Mouse (Mus musculus) liver, embryonic 16.5 days (tissue): ENCODE results near the gene Dnm3. TPM values are rescaled to one million over a fixed set of nuclear protein-coding genes. Genes with fewer than 3 reads are reported as not detected.

Source experiments
- ATAC-seq: fragments of 200-750 bp; cut with Nextera tagmentation; 2 replicates; pipeline ENCODE4 v1.8.0; 2017; ENCODE audit warnings: low read depth, mild to moderate bottlenecking, moderate number of reproducible peaks, moderate library complexity
- H3K27ac ChIP-seq: fragments of 300-500 bp; sonication (generic); 2 replicates; pipeline ENCODE4 v1.5.1; 2014; ENCODE audit warnings: mild to moderate bottlenecking, low read length
- H3K27me3 ChIP-seq: fragments of 300-500 bp; sonication (generic); 2 replicates; pipeline ENCODE4 v1.6.1; 2014; ENCODE audit warnings: low read depth, low read length, mixed read lengths; ENCODE audit not compliant: control insufficient read depth, insufficient read depth
- H3K36me3 ChIP-seq: fragments of 300-500 bp; sonication (generic); 2 replicates; pipeline ENCODE4 v1.6.1; 2014; ENCODE audit warnings: mild to moderate bottlenecking; ENCODE audit not compliant: control insufficient read depth, insufficient read depth
- H3K4me1 ChIP-seq: fragments of 300-500 bp; sonication (generic); 2 replicates; pipeline ENCODE4 v1.6.1; 2014; ENCODE audit warnings: low read depth, low read length, mixed read lengths; ENCODE audit not compliant: control insufficient read depth
- H3K4me2 ChIP-seq: fragments of 300-500 bp; sonication (generic); 2 replicates; pipeline ENCODE4 v1.6.1; 2014; ENCODE audit warnings: low read depth, low read length, mixed read lengths
- H3K4me3 ChIP-seq: fragments of 300-500 bp; sonication (generic); 2 replicates; pipeline ENCODE4 v1.5.1; 2014; ENCODE audit warnings: low read depth, mild to moderate bottlenecking, low read length
- H3K9ac ChIP-seq: fragments of 300-500 bp; sonication (generic); 2 replicates; pipeline ENCODE4 v1.6.1; 2014; ENCODE audit warnings: low read depth, low read length
- H3K9me3 ChIP-seq: fragments of 300-500 bp; sonication (generic); replicated peaks from 2 replicates; pipeline ENCODE4 v1.6.1; 2016; ENCODE audit warnings: low read length; ENCODE audit not compliant: control insufficient read depth
- WGBS: fragments of 180-500 bp; shearing (Covaris S2); extraction: QIAGEN DNeasy Blood & Tissue Kit; methylation state at CpG from one replicate; pipeline ENCODE4 v1.1.7; 2014; ENCODE audit not compliant: insufficient replicate concordance; 5-methylcytosine and 5-hydroxymethylcytosine counted together
- polyA plus RNA-seq: library from polyadenylated mRNA; unstranded; fragments of >200 nt; fragmentation: Nextera tagmentation; extraction: Ambion mirVana; gene quantifications from 2 replicates; pipeline ENCODE4 v1.2.1, GENCODE M21; 2015

Gene Dnm3
- polyA plus RNA-seq, 1 experiment from 2014 or later, result 1.5 TPM

DNA sequence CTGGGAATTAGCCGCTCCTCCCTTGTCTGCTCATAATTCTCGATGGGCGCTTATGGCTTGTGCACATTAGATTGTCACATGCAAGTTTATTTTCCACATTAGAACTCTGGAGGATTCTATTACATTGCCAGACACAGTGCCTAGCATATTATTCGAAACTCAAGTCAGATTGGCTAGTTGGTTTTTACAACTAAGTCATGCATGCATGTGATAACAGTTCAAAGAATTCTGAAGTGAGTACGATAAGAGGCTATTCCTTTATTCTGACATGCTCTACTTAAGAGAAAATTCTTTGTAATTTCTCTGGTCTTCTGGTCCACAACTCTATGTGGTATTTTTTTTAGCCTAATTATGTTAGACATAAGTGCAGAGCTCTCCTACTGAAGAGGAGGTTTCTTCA lies 320.2 kb downstream of the Dnm3 start:
- no peaks in the 10 kb centered on the region for H3K9me3 ChIP-seq
- no peaks in the 10 kb centered on the region for H3K27me3 ChIP-seq
- 61% methylated on average over 5 of the region's 5 CpGs for WGBS
- no peak for ATAC-seq
- H3K4me3 ChIP-seq, result no peak overlapping the region
- no peaks in the 10 kb centered on the region for H3K4me1 ChIP-seq
- H3K9ac ChIP-seq, result no peak overlapping the region
- H3K36me3 ChIP-seq, result no peaks in the 10 kb centered on the region
- no peak overlapping the region for H3K27ac ChIP-seq
- H3K4me2 ChIP-seq, result no peak overlapping the region

DNA sequence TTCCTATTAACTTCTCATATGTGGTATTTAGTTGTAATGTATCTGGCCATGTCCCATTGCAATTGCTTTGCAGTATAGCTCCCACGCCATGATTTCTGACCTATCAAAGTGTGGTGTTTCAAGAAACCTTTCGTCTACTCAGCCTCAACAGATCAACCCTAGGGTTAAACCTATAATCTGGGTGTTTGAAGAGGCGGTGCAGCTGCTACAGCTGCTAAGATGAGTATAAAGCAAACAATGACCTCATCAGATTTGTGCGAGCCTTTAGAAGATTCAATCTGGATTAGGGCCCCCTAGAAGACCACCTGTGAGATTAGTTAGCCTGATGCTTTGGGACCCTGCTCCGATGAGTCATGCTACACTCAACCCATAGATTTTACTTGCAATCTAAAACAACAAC lies 321.0 kb downstream of the Dnm3 start:
- H3K9me3 ChIP-seq, result no peaks in the 10 kb centered on the region
- H3K27me3 ChIP-seq, result no peaks in the 10 kb centered on the region
- H3K4me2 ChIP-seq, result no peak overlapping the region
- WGBS, result 61% methylated on average over 5 of the region's 5 CpGs
- ATAC-seq, result no peak
- H3K27ac ChIP-seq, result no peak overlapping the region
- no peak overlapping the region for H3K9ac ChIP-seq
- H3K36me3 ChIP-seq, result no peaks in the 10 kb centered on the region
- no peak overlapping the region for H3K4me3 ChIP-seq
- no peaks in the 10 kb centered on the region for H3K4me1 ChIP-seq

DNA sequence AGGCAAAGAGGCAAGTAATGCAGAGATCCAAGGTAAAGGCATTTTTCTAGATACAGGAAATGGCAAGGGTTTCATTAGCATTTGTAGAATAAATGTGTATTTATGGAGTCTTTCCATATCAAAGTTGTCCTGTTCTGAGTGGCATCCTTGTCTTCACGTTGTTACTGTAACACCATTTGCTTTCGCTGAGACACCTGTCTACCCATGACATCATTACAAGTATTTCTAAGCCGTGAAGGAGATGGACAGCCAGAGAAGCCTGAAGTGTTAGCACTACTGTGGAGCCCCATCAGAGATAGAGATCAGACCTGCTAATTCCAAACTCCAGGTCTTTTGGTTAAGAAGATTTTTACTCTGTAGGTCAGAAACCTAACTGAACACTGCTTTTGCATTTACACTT lies 322.3 kb downstream of the Dnm3 start:
- Histone ChIP-seq H3K9me3 (no peaks in the 10 kb centered on the region), H3K4me3 (no peak overlapping the region), H3K4me2 (no peak overlapping the region), H3K27ac (no peak overlapping the region), H3K27me3 (no peaks in the 10 kb centered on the region), H3K9ac (no peak overlapping the region), H3K36me3 (no peaks in the 10 kb centered on the region), H3K4me1 (no peaks in the 10 kb centered on the region)
- 74% methylated on average over 3 of the region's 3 CpGs for WGBS
- ATAC-seq, result no peak

DNA sequence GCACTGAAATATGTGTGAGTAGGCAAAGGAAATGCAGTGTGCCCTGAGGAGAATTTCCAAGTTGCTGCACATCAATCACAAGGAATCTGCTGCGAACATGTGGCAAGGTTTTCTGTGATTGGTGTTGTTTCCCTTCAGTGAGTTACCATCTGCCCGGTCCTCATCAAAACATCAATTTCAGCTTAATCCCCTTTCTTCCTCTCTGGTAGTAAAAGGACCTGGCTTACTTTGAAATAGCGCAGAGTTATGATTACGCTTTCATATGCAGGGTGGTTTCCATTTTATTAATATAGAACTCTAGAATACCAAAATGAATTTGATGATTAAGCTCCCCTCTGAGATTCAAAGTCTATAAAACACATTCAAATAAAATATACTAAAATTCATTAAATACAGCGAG lies 324.7 kb downstream of the Dnm3 start:
- H3K27ac ChIP-seq, result no peak overlapping the region
- no peaks in the 10 kb centered on the region for H3K27me3 ChIP-seq
- no peaks in the 10 kb centered on the region for H3K36me3 ChIP-seq
- no peak overlapping the region for H3K4me2 ChIP-seq
- H3K9me3 ChIP-seq, result no peaks in the 10 kb centered on the region
- ATAC-seq, result no peak
- H3K4me1 ChIP-seq, result no peaks in the 10 kb centered on the region
- 74% methylated on average over 5 of the region's 5 CpGs for WGBS
- H3K4me3 ChIP-seq, result no peak overlapping the region
- no peak overlapping the region for H3K9ac ChIP-seq

DNA sequence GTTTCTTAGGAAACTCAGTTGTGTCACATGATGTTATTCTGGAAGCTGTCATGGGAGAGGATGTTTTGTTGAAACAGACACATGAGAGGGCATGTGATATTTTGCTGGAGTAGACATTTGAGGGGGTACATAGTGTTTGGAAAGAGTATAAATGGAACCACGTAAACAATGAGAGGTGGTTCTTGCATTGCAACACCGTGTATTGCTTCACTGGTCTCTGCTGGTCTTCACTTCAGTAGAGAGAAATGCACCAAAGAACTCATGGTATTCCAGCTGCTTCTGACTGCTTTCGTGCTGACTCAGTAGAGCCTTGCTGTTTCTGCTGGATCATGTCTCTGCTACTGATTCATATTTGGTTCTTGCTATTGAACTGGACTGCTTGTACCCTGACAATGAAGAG lies 328.1 kb downstream of the Dnm3 start:
- no peaks in the 10 kb centered on the region for H3K27me3 ChIP-seq
- no peak overlapping the region for H3K4me2 ChIP-seq
- H3K4me3 ChIP-seq, result no peak overlapping the region
- H3K9ac ChIP-seq, result no peak overlapping the region
- no peak for ATAC-seq
- H3K36me3 ChIP-seq, result no peaks in the 10 kb centered on the region
- H3K27ac ChIP-seq, result no peak overlapping the region
- 60% methylated on average over 3 of the region's 3 CpGs for WGBS
- no peaks in the 10 kb centered on the region for H3K4me1 ChIP-seq
- no peaks in the 10 kb centered on the region for H3K9me3 ChIP-seq

DNA sequence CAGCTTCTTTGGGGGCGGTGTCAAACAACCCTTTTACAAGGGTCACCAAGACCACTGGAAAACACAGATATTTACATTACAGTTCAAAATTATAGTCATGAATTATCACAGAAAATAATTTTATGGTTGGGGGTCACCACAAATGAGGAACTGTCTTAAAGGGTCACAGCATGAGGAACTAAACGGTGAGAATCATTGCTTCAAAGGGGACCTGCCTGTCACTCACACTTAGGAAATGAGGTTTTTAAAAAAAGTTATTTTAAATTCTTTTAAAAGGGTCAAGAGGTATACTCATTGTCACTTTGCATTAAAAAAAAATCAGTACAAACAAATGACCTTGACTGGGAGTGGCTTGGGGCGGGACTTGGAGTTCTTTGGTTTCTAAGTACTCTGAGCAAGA lies 330.3 kb downstream of the Dnm3 start:
- H3K9me3 ChIP-seq, result no peaks in the 10 kb centered on the region
- no peak overlapping the region for H3K9ac ChIP-seq
- 45% methylated on average over 3 of the region's 3 CpGs for WGBS
- no peaks in the 10 kb centered on the region for H3K27me3 ChIP-seq
- H3K36me3 ChIP-seq, result no peaks in the 10 kb centered on the region
- H3K4me1 ChIP-seq, result no peaks in the 10 kb centered on the region
- no peak for ATAC-seq
- H3K27ac ChIP-seq, result no peak overlapping the region
- H3K4me3 ChIP-seq, result no peak overlapping the region
- H3K4me2 ChIP-seq, result no peak overlapping the region

DNA sequence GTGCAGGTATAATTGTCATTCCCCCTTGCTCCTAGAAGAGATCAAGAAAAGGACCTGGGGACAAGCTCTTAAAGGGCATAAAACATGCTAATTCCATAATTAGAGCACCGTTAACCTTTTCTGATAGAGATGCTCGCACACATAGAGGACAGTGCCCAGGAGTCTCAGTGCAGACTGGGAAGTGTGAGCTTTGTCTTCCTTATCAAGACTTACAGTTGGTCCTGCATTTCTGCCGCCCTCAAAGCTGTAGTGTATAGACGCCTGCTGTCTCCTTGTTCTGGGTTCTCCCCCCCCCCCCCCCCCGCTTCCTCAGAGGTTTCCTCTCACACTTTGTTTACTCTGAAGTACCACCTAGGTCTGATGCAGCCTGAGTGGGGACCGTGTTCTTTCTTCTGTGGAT lies 332.1 kb downstream of the Dnm3 start:
- no peak overlapping the region for H3K9ac ChIP-seq
- H3K27ac ChIP-seq, result no peak overlapping the region
- ATAC-seq, result peak; percentile 27; the same call in 1 of the 2 replicates
- H3K4me3 ChIP-seq, result no peak overlapping the region
- no peaks in the 10 kb centered on the region for H3K36me3 ChIP-seq
- 22% methylated on average over 5 of the region's 6 CpGs for WGBS
- no peaks in the 10 kb centered on the region for H3K4me1 ChIP-seq
- H3K27me3 ChIP-seq, result no peaks in the 10 kb centered on the region
- no peaks in the 10 kb centered on the region for H3K9me3 ChIP-seq
- no peak overlapping the region for H3K4me2 ChIP-seq

DNA sequence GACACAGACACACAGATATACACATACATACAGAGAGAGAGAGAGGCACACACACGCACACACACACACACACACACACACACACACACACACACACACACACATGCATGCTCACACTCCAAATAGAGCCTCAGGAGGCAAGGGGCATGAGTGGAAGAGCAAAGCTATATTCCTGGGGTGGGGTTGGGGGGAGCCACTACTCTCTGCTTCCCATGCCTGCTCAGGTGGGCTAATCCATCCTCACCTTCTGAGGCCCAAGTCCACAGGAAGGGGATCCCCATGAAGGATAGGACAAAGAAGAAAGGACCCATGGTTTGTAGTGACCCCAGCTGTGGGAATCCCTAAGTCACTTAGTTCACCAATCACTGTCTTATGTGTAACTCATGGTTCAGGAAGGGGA lies 332.8 kb downstream of the Dnm3 start:
- Histone ChIP-seq H3K9me3 (no peaks in the 10 kb centered on the region), H3K27me3 (no peaks in the 10 kb centered on the region), H3K4me1 (no peaks in the 10 kb centered on the region), H3K36me3 (no peaks in the 10 kb centered on the region), H3K4me2 (no peak overlapping the region), H3K27ac (no peak overlapping the region), H3K9ac (no peak overlapping the region), H3K4me3 (no peak overlapping the region)
- no peak for ATAC-seq
- 43% methylated on average over 1 of the region's 1 CpGs for WGBS

DNA sequence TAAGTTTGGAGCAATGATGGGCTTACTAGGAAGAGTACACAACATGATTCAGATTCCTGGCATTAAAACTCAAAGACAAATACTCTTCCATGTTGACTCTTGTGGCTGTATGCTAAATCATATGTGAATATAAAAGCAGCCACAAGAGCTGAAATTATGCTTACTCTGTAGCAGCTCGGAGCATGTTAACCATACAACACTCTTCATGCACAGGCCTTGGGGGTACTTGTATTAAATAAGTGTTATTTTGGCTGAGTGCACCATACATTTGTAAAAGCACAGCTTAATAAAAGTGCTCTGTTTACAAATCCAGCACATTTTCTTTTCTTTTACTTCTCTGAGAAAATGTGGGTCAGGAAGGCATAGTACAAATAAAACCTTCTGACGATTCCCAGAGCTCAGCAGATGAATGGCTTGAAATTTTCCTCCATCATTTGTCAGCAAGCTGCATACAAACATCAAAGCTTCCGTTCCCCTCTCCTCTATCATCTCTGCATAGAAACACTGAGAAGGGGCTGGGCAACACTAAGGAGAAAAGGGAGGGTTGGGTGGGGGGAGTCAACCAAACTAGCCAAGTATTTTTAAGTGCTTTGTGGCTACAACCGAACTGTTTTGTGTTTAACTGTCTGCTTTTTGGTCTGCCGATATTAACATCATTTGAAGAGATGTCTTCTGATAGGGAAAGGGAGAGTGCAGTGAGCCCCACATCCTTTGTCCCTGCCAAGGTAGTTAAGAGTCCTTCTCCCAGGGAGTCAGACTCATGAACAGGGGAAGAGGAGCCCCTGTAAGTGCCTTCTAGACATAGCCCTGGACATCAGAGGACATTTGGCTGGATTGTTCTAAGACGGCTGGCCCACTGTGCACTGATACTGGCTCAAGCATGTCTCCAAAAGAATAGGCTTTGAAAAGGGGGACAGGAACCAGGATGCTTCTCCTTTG lies 333.6 kb downstream of the Dnm3 start:
- Histone ChIP-seq H3K4me2 (no peak overlapping the region), H3K36me3 (no peaks in the 10 kb centered on the region), H3K9ac (no peak overlapping the region), H3K9me3 (no peaks in the 10 kb centered on the region), H3K27me3 (no peaks in the 10 kb centered on the region), H3K4me1 (no peaks in the 10 kb centered on the region), H3K4me3 (no peak overlapping the region), H3K27ac (no peak overlapping the region)
- 61% methylated on average over 6 of the region's 6 CpGs for WGBS
- no peak for ATAC-seq
